Mouse (Mus musculus): ENCODE results near the gene Zfp92. TPM values are rescaled to one million over a fixed set of nuclear protein-coding genes. Genes with fewer than 3 reads are reported as not detected.

Zfp92 gene
- total and polyA plus RNA-seq, 3 experiments: 0.04 TPM; not detected in 2

GRCm38 (mm10) chrX:73432850-73433249, 22.0 kb downstream of the Zfp92 start:
- H3K4me3 ChIP-seq (replicated peaks in 1 of 3; ENCODE audit: low read depth in 2 of 3, low read length in 2 of 3, poor library complexity in 1 of 3): no peak overlapping the region
- DNase-seq (ENCODE audit: extremely low read depth): no peak
- no peak overlapping the region for H3K27ac ChIP-seq (ENCODE audit: insufficient read depth, low read depth)
- no peaks in the 10 kb centered on the region for H3K4me1 ChIP-seq (ENCODE audit: control insufficient read depth in 1 of 2, insufficient read depth in 2 of 2)
- no peak overlapping the region for H3K9ac ChIP-seq (ENCODE audit: insufficient read depth, low read depth)
- no peak overlapping the region for H3K4me2 ChIP-seq (ENCODE audit: insufficient read depth, low read depth, poor library complexity, severe bottlenecking)
- H3K27me3 ChIP-seq (replicated peaks): no peaks in the 10 kb centered on the region
- in situ Hi-C loops (cut with MboI; ENCODE audit: low pct_ligation_motif_present, low pct_unique_long_range_greater_than_20kb, low sequenced_read_pairs): loop anchor here (25.0 kb wide), 1 partner anchor 421 kb away; no protein-coding TSS in a partner anchor
- H3K9me3 ChIP-seq (replicated peaks; ENCODE audit: low read length): no peaks in the 10 kb centered on the region
- H3K79me2 ChIP-seq (replicated peaks; ENCODE audit: control insufficient read depth, extremely low read depth, insufficient read depth, poor library complexity, severe bottlenecking): no peaks in the 10 kb centered on the region
- peaks cover 5 to 29% of the 10 kb centered on the region in 2 experiments for H3K36me3 ChIP-seq (replicated peaks in 1 of 2; ENCODE audit: control insufficient read depth in 1 of 2, insufficient read depth in 1 of 2, low read length in 1 of 2)
- dilution Hi-C loops (cut with MboI; ENCODE audit: extremely low pct_ligation_motif_present, extremely low pct_unique_long_range_greater_than_20kb, low sequenced_read_pairs): no loop called here
- TF ChIP-seq ZC3H11A (IDR thresholded peaks at IDR 0.05; ENCODE audit: low read depth, low read length): no peak
- TF ChIP-seq PAX5 (IDR thresholded peaks at IDR 0.05; ENCODE audit: low read length): no peak

- Histone ChIP-seq H3K27me3 (replicated peaks) (no peaks in the 10 kb centered on the region), H3K36me3 (replicated peaks in 1 of 2; ENCODE audit: control insufficient read depth in 1 of 2, insufficient read depth in 1 of 2, low read length in 1 of 2) (peaks cover 5 to 37% of the 10 kb centered on the region in 2 experiments), H3K9ac (ENCODE audit: insufficient read depth, low read depth) (no peak within 1 kb of the TSS), H3K9me3 (replicated peaks; ENCODE audit: low read length) (no peaks in the 10 kb centered on the region), H3K4me3 (replicated peaks in 1 of 3; ENCODE audit: low read depth in 2 of 3, low read length in 2 of 3, poor library complexity in 1 of 3) (no peak within 1 kb of the TSS), H3K4me1 (ENCODE audit: control insufficient read depth in 1 of 2, insufficient read depth in 2 of 2) (no peaks in the 10 kb centered on the region), H3K27ac (ENCODE audit: insufficient read depth, low read depth) (no peak within 1 kb of the TSS), H3K4me2 (ENCODE audit: insufficient read depth, low read depth, poor library complexity, severe bottlenecking) (no peak within 1 kb of the TSS), H3K79me2 (replicated peaks; ENCODE audit: control insufficient read depth, extremely low read depth, insufficient read depth, poor library complexity, severe bottlenecking) (no peaks in the 10 kb centered on the region)
- in situ Hi-C loops (cut with MboI; ENCODE audit: low pct_ligation_motif_present, low pct_unique_long_range_greater_than_20kb, low sequenced_read_pairs): loop anchor here (25.0 kb wide), 1 partner anchor 423 kb away; no protein-coding TSS in a partner anchor
- DNase-seq (ENCODE audit: extremely low read depth): no peak
- dilution Hi-C loops (cut with MboI; ENCODE audit: extremely low pct_ligation_motif_present, extremely low pct_unique_long_range_greater_than_20kb, low sequenced_read_pairs): no loop called here
- TF ChIP-seq PAX5 (IDR thresholded peaks at IDR 0.05; ENCODE audit: low read length) (no peak), NRF1 (IDR thresholded peaks at IDR 0.05; ENCODE audit: low read depth, low read length) (no peak), UBTF (IDR thresholded peaks at IDR 0.05; ENCODE audit: low read depth, low read length) (no peak), GABPA (IDR thresholded peaks at IDR 0.05; ENCODE audit: insufficient replicate concordance, low read depth, low read length) (no peak), CTCF (conservative IDR thresholded peaks at IDR 0.05 in 1 of 2, IDR thresholded peaks at IDR 0.05 in 1 of 2; ENCODE audit: low read depth in 2 of 2, low read length in 2 of 2) (no peak), POLR2A (IDR thresholded peaks at IDR 0.05; ENCODE audit: low read depth, low read length) (no peak), SMC3 (IDR thresholded peaks at IDR 0.05; ENCODE audit: low read depth, low read length) (no peak), RAD21 (IDR thresholded peaks at IDR 0.05; ENCODE audit: low read depth, low read length) (no peak), CHD2 (IDR thresholded peaks at IDR 0.05; ENCODE audit: low read length) (no peak), MYC (IDR thresholded peaks at IDR 0.05; ENCODE audit: low read depth, low read length) (no peak), TCF12 (IDR thresholded peaks at IDR 0.05; ENCODE audit: low read depth, low read length) (no peak), USF1 (IDR thresholded peaks at IDR 0.05; ENCODE audit: low read depth, low read length) (no peak), RCOR1 (conservative IDR thresholded peaks at IDR 0.05; ENCODE audit: low read depth, low read length) (no peak), ETS1 (conservative IDR thresholded peaks at IDR 0.05; ENCODE audit: low read depth, low read length) (no peak), ZMIZ1 (IDR thresholded peaks at IDR 0.05; ENCODE audit: low read depth, low read length) (no peak), E2F4 (IDR thresholded peaks at IDR 0.05; ENCODE audit: insufficient replicate concordance, low read depth, low read length) (no peak), ZC3H11A (IDR thresholded peaks at IDR 0.05; ENCODE audit: low read depth, low read length) (no peak)
These were observed 24.4 kb downstream of the Zfp92 start, which contains the start of gene Trex2 for GRCm38 (mm10) chrX:73435252-73435651. Trex2 (minus strand) TSS chrX:73435344.
